Mouse (Mus musculus): ENCODE results near the gene Ptcd1. TPM values are rescaled to one million over a fixed set of nuclear protein-coding genes. Genes with fewer than 3 reads are reported as not detected.

The Ptcd1 gene
- polyA plus RNA-seq, 1 experiment from 2014 or later: 15.7 TPM

GRCm38 (mm10) chr5:145126580-145126979 is 40.3 kb downstream of the Ptcd1 start:
- Histone ChIP-seq H3K36me3 (ENCODE audit: control insufficient read depth, insufficient read depth, low read length) (peaks cover 59% of the 10 kb centered on the region), H3K4me2 (no peak overlapping the region), H3K4me1 (replicated peaks; ENCODE audit: control insufficient read depth, insufficient read depth, low read length) (no peaks in the 10 kb centered on the region), H3K27ac (ENCODE audit: low read depth, low read length) (no peak overlapping the region), H3K9me3 (ENCODE audit: control insufficient read depth, low read length) (no peaks in the 10 kb centered on the region), H3K4me3 (ENCODE audit: low read depth, low read length) (no peak overlapping the region), H3K9ac (ENCODE audit: low read depth, low read length) (no peak overlapping the region), H3K27me3 (replicated peaks; ENCODE audit: control insufficient read depth, insufficient read depth, low read length) (no peaks in the 10 kb centered on the region)
- ATAC-seq (replicated peaks; ENCODE audit: low FRiP score) (no peak), DNase-seq (ENCODE audit: low spot score) (no peak)
- 93% methylated on average over 9 of the region's 9 CpGs for WGBS

GRCm38 (mm10) chr5:145123396-145123795 is 43.5 kb downstream of the Ptcd1 start:
- WGBS: 91% methylated on average over 19 of the region's 19 CpGs
- DNase-seq (ENCODE audit: low spot score): no peak
- H3K4me1 ChIP-seq (replicated peaks; ENCODE audit: control insufficient read depth, insufficient read depth, low read length): 0 out of 2 replicates have a peak, but pooled peaks cover 2% of the 10 kb centered on the region
- H3K27ac ChIP-seq (ENCODE audit: low read depth, low read length): no peak overlapping the region
- ATAC-seq (replicated peaks; ENCODE audit: low FRiP score): no peak; the same call in 1 of the 2 replicates
- no peak overlapping the region for H3K9ac ChIP-seq (ENCODE audit: low read depth, low read length)
- no peak overlapping the region for H3K4me3 ChIP-seq (ENCODE audit: low read depth, low read length)
- no peak overlapping the region for H3K4me2 ChIP-seq
- no peaks in the 10 kb centered on the region for H3K27me3 ChIP-seq (replicated peaks; ENCODE audit: control insufficient read depth, insufficient read depth, low read length)
- peaks cover 36% of the 10 kb centered on the region for H3K36me3 ChIP-seq (ENCODE audit: control insufficient read depth, insufficient read depth, low read length)
- H3K9me3 ChIP-seq (ENCODE audit: control insufficient read depth, low read length): no peaks in the 10 kb centered on the region

GRCm38 (mm10) chr5:145120921-145121320 is 46.0 kb downstream of the Ptcd1 start:
- no peak for DNase-seq (ENCODE audit: low spot score)
- no peaks in the 10 kb centered on the region for H3K9me3 ChIP-seq (ENCODE audit: control insufficient read depth, low read length)
- WGBS: 76% methylated on average over 7 of the region's 7 CpGs
- no peaks in the 10 kb centered on the region for H3K27me3 ChIP-seq (replicated peaks; ENCODE audit: control insufficient read depth, insufficient read depth, low read length)
- no peak overlapping the region for H3K27ac ChIP-seq (ENCODE audit: low read depth, low read length)
- H3K4me2 ChIP-seq: no peak overlapping the region
- no peak overlapping the region for H3K9ac ChIP-seq (ENCODE audit: low read depth, low read length)
- ATAC-seq (replicated peaks; ENCODE audit: low FRiP score): no peak
- H3K4me3 ChIP-seq (ENCODE audit: low read depth, low read length): no peak overlapping the region
- H3K4me1 ChIP-seq (replicated peaks; ENCODE audit: control insufficient read depth, insufficient read depth, low read length): peaks cover 8% of the 10 kb centered on the region; the same call in 1 of the 2 replicates
- peaks cover 22% of the 10 kb centered on the region for H3K36me3 ChIP-seq (ENCODE audit: control insufficient read depth, insufficient read depth, low read length)

- DNase-seq (ENCODE audit: low spot score): no peak
- Histone ChIP-seq H3K9me3 (ENCODE audit: control insufficient read depth, low read length) (no peaks in the 10 kb centered on the region), H3K9ac (ENCODE audit: low read depth, low read length) (no peak overlapping the region), H3K4me2 (no peak overlapping the region), H3K27me3 (replicated peaks; ENCODE audit: control insufficient read depth, insufficient read depth, low read length) (no peaks in the 10 kb centered on the region), H3K4me3 (ENCODE audit: low read depth, low read length) (no peak overlapping the region), H3K36me3 (ENCODE audit: control insufficient read depth, insufficient read depth, low read length) (peaks cover 13% of the 10 kb centered on the region; the same call in 1 of the 2 replicates), H3K27ac (ENCODE audit: low read depth, low read length) (no peak overlapping the region), H3K4me1 (replicated peaks; ENCODE audit: control insufficient read depth, insufficient read depth, low read length) (peaks cover 12% of the 10 kb centered on the region)
- 81% methylated on average over 2 of the region's 2 CpGs for WGBS
- no peak for ATAC-seq (replicated peaks; ENCODE audit: low FRiP score)
These were observed 47.5 kb downstream of the Ptcd1 start for GRCm38 (mm10) chr5:145119385-145119784.

GRCm38 (mm10) chr5:145118461-145118860 is 48.4 kb downstream of the Ptcd1 start:
- ATAC-seq (replicated peaks; ENCODE audit: low FRiP score) (no peak), DNase-seq (ENCODE audit: low spot score) (no peak)
- H3K4me3 ChIP-seq (ENCODE audit: low read depth, low read length): no peak overlapping the region
- peaks cover 15% of the 10 kb centered on the region for H3K4me1 ChIP-seq (replicated peaks; ENCODE audit: control insufficient read depth, insufficient read depth, low read length)
- no peak overlapping the region for H3K27ac ChIP-seq (ENCODE audit: low read depth, low read length)
- WGBS: 86% methylated on average over 5 of the region's 5 CpGs
- no peak overlapping the region for H3K4me2 ChIP-seq
- H3K27me3 ChIP-seq (replicated peaks; ENCODE audit: control insufficient read depth, insufficient read depth, low read length): no peaks in the 10 kb centered on the region
- peaks cover 8% of the 10 kb centered on the region; the same call in 1 of the 2 replicates for H3K36me3 ChIP-seq (ENCODE audit: control insufficient read depth, insufficient read depth, low read length)
- H3K9ac ChIP-seq (ENCODE audit: low read depth, low read length): no peak overlapping the region
- H3K9me3 ChIP-seq (ENCODE audit: control insufficient read depth, low read length): no peaks in the 10 kb centered on the region

GRCm38 (mm10) chr5:145118005-145118404 is 48.9 kb downstream of the Ptcd1 start:
- Histone ChIP-seq H3K36me3 (ENCODE audit: control insufficient read depth, insufficient read depth, low read length) (peaks cover 8% of the 10 kb centered on the region; the same call in 1 of the 2 replicates), H3K27ac (ENCODE audit: low read depth, low read length) (no peak overlapping the region), H3K27me3 (replicated peaks; ENCODE audit: control insufficient read depth, insufficient read depth, low read length) (no peaks in the 10 kb centered on the region), H3K4me3 (ENCODE audit: low read depth, low read length) (no peak overlapping the region), H3K9me3 (ENCODE audit: control insufficient read depth, low read length) (no peaks in the 10 kb centered on the region), H3K4me2 (no peak overlapping the region), H3K4me1 (replicated peaks; ENCODE audit: control insufficient read depth, insufficient read depth, low read length) (peaks cover 16% of the 10 kb centered on the region), H3K9ac (ENCODE audit: low read depth, low read length) (no peak overlapping the region)
- DNase-seq (ENCODE audit: low spot score) (no peak), ATAC-seq (replicated peaks; ENCODE audit: low FRiP score) (no peak)
- WGBS: 70% methylated on average over 6 of the region's 6 CpGs

GRCm38 (mm10) chr5:145116916-145117315 is 50.0 kb downstream of the Ptcd1 start:
- no peak overlapping the region for H3K9ac ChIP-seq (ENCODE audit: low read depth, low read length)

GRCm38 (mm10) chr5:145116316-145116715 is 50.6 kb downstream of the Ptcd1 start:
- H3K4me2 ChIP-seq: peak overlapping the region; percentile 95
- H3K36me3 ChIP-seq (ENCODE audit: control insufficient read depth, insufficient read depth, low read length): peaks cover 5% of the 10 kb centered on the region; the same call in 1 of the 2 replicates
- ATAC-seq (replicated peaks; ENCODE audit: low FRiP score): no peak
- H3K4me3 ChIP-seq (ENCODE audit: low read depth, low read length): peak overlapping the region; percentile 12; the same call in 1 of the 2 replicates
- H3K4me1 ChIP-seq (replicated peaks; ENCODE audit: control insufficient read depth, insufficient read depth, low read length): peaks cover 16% of the 10 kb centered on the region
- peak overlapping the region; percentile 68 for H3K27ac ChIP-seq (ENCODE audit: low read depth, low read length)
- no peak for DNase-seq (ENCODE audit: low spot score)
- H3K9ac ChIP-seq (ENCODE audit: low read depth, low read length): peak overlapping the region; percentile 14; the same call in 1 of the 2 replicates
- no peaks in the 10 kb centered on the region for H3K27me3 ChIP-seq (replicated peaks; ENCODE audit: control insufficient read depth, insufficient read depth, low read length)
- H3K9me3 ChIP-seq (ENCODE audit: control insufficient read depth, low read length): no peaks in the 10 kb centered on the region
- 28% methylated on average over 4 of the region's 4 CpGs for WGBS

More at GRCm38 (mm10) chr5:145116916-145117315, 50.0 kb downstream of the Ptcd1 start:
- Histone ChIP-seq H3K27ac (ENCODE audit: low read depth, low read length) (peak overlapping the region; percentile 68; the same call in 1 of the 2 replicates), H3K9me3 (ENCODE audit: control insufficient read depth, low read length) (no peaks in the 10 kb centered on the region), H3K4me1 (replicated peaks; ENCODE audit: control insufficient read depth, insufficient read depth, low read length) (peaks cover 16% of the 10 kb centered on the region), H3K4me2 (peak overlapping the region; percentile 95), H3K27me3 (replicated peaks; ENCODE audit: control insufficient read depth, insufficient read depth, low read length) (no peaks in the 10 kb centered on the region), H3K4me3 (ENCODE audit: low read depth, low read length) (peak overlapping the region; percentile 12; the same call in 1 of the 2 replicates), H3K36me3 (ENCODE audit: control insufficient read depth, insufficient read depth, low read length) (peaks cover 5% of the 10 kb centered on the region; the same call in 1 of the 2 replicates)
- 43% methylated on average over 10 of the region's 10 CpGs for WGBS
- ATAC-seq (replicated peaks; ENCODE audit: low FRiP score) (0 out of 2 replicates have a peak, but pooled peaks have one; percentile 24), DNase-seq (ENCODE audit: low spot score) (no peak)

- Histone ChIP-seq H3K36me3 (ENCODE audit: control insufficient read depth, insufficient read depth, low read length) (peaks cover 5% of the 10 kb centered on the region; the same call in 1 of the 2 replicates), H3K27ac (ENCODE audit: low read depth, low read length) (peak overlapping the region; percentile 68), H3K4me3 (ENCODE audit: low read depth, low read length) (peak overlapping the region; percentile 27), H3K4me1 (replicated peaks; ENCODE audit: control insufficient read depth, insufficient read depth, low read length) (peaks cover 14% of the 10 kb centered on the region), H3K4me2 (peak overlapping the region; percentile 95), H3K9me3 (ENCODE audit: control insufficient read depth, low read length) (no peaks in the 10 kb centered on the region), H3K9ac (ENCODE audit: low read depth, low read length) (no peak overlapping the region), H3K27me3 (replicated peaks; ENCODE audit: control insufficient read depth, insufficient read depth, low read length) (no peaks in the 10 kb centered on the region)
- ATAC-seq (replicated peaks; ENCODE audit: low FRiP score) (no peak), DNase-seq (ENCODE audit: low spot score) (no peak)
- 85% methylated on average over 5 of the region's 5 CpGs for WGBS
These were observed 51.2 kb downstream of the Ptcd1 start for GRCm38 (mm10) chr5:145115736-145116135.
